Mouse (Mus musculus) erythroblast, embryonic 14.5 days (primary cell): ENCODE measurements around the gene Gpatch1.

Source experiments
- GATA1 ChIP-seq: IDR thresholded peaks from 2 replicates; pipeline ENCODE4 v1.6.1; 2012; ENCODE audit warnings: low read length, inconsistent platforms, mixed read lengths
- TAL1 ChIP-seq: IDR thresholded peaks from 3 replicates; pipeline ENCODE4 v1.6.1; 2012; ENCODE audit warnings: low read length, inconsistent platforms, mixed read lengths

GRCm38 (mm10) chr7:35300792-35301191, 17.4 kb downstream of the Gpatch1 start:
- TF ChIP-seq TAL1, result no peak
- no peak for TF ChIP-seq GATA1
